Mouse (Mus musculus): ENCODE results near the gene Osbpl3.

Gene Osbpl3

GRCm38 (mm10) chr6:50340226-50340906 is 115.6 kb downstream of the Osbpl3 start:
- DNase-seq (ENCODE audit: low read depth in 2 of 2, low spot score in 2 of 2): no peak

GRCm38 (mm10) chr6:50337431-50337830 is 118.6 kb downstream of the Osbpl3 start:
- DNase-seq (ENCODE audit: low read depth in 2 of 2, low spot score in 2 of 2): no peak

- DNase-seq (ENCODE audit: low read depth in 2 of 2, low spot score in 2 of 2): no peak
Observed at GRCm38 (mm10) chr6:50336376-50336775, 119.6 kb downstream of the Osbpl3 start.

- DNase-seq (ENCODE audit: low read depth in 2 of 2, low spot score in 2 of 2): no peak
Observed at GRCm38 (mm10) chr6:50334846-50335821, 120.9 kb downstream of the Osbpl3 start.

GRCm38 (mm10) chr6:50333346-50333745 is 122.7 kb downstream of the Osbpl3 start:
- DNase-seq (ENCODE audit: low read depth in 2 of 2, low spot score in 2 of 2): no peak

GRCm38 (mm10) chr6:50331477-50331876 is 124.5 kb downstream of the Osbpl3 start:
- DNase-seq (ENCODE audit: low read depth in 2 of 2, low spot score in 2 of 2): no peak

- DNase-seq (ENCODE audit: low read depth in 2 of 2, low spot score in 2 of 2): no peak
Observed at GRCm38 (mm10) chr6:50329380-50329779, 126.6 kb downstream of the Osbpl3 start.

GRCm38 (mm10) chr6:50328901-50329300 is 127.1 kb downstream of the Osbpl3 start:
- DNase-seq (ENCODE audit: low read depth in 2 of 2, low spot score in 2 of 2): no peak

GRCm38 (mm10) chr6:50326192-50326591 is 129.8 kb downstream of the Osbpl3 start:
- no peak for DNase-seq (ENCODE audit: low read depth in 2 of 2, low spot score in 2 of 2)

GRCm38 (mm10) chr6:50325485-50325884 is 130.5 kb downstream of the Osbpl3 start:
- DNase-seq (ENCODE audit: low read depth in 2 of 2, low spot score in 2 of 2): no peak

GRCm38 (mm10) chr6:50322631-50323030 is 133.4 kb downstream of the Osbpl3 start:
- no peak for DNase-seq (ENCODE audit: low read depth in 2 of 2, low spot score in 2 of 2)

- DNase-seq (ENCODE audit: low read depth in 2 of 2, low spot score in 2 of 2): no peak
Observed at GRCm38 (mm10) chr6:50321739-50322138, 134.3 kb downstream of the Osbpl3 start.

- no peak for DNase-seq (ENCODE audit: low read depth in 2 of 2, low spot score in 2 of 2)
Observed at GRCm38 (mm10) chr6:50318590-50319172, 137.3 kb downstream of the Osbpl3 start.

- DNase-seq (ENCODE audit: low read depth in 2 of 2, low spot score in 2 of 2): no peak
Observed at GRCm38 (mm10) chr6:50318150-50318549, 137.9 kb downstream of the Osbpl3 start.

- DNase-seq (ENCODE audit: low read depth in 2 of 2, low spot score in 2 of 2): no peak
Observed at GRCm38 (mm10) chr6:50316795-50317505, 139.1 kb downstream of the Osbpl3 start.

GRCm38 (mm10) chr6:50314406-50315071 is 141.5 kb downstream of the Osbpl3 start:
- no peak for DNase-seq (ENCODE audit: low read depth in 2 of 2, low spot score in 2 of 2)

GRCm38 (mm10) chr6:50312647-50313046 is 143.4 kb downstream of the Osbpl3 start:
- peak; percentile 75 to 78 for DNase-seq (ENCODE audit: low read depth in 2 of 2, low spot score in 2 of 2)

- DNase-seq (ENCODE audit: low read depth in 2 of 2, low spot score in 2 of 2): no peak
Observed at GRCm38 (mm10) chr6:50309019-50309418, 147.0 kb downstream of the Osbpl3 start.

- no peak for DNase-seq (ENCODE audit: low read depth in 2 of 2, low spot score in 2 of 2)
Observed at GRCm38 (mm10) chr6:50306625-50307024, 149.4 kb downstream of the Osbpl3 start.

GRCm38 (mm10) chr6:50304949-50305491 is 151.0 kb downstream of the Osbpl3 start:
- peak; percentile 55 to 56 for DNase-seq (ENCODE audit: low read depth in 2 of 2, low spot score in 2 of 2)

Data from CD8-positive naive resting alpha-beta T cell, adult 2 months (primary cell).